Mouse (Mus musculus) bone marrow macrophage, adult 2 months (primary cell): ENCODE results near the gene Cd28.

Experiments used
- CTCF ChIP-seq: IDR thresholded peaks from 2 replicates; pipeline ENCODE4 v1.5.1; 2012; ENCODE audit warnings: low read depth, mild to moderate bottlenecking, low read length, moderate library complexity
- POLR2A ChIP-seq: IDR thresholded peaks from 2 replicates; pipeline ENCODE4 v1.6.1; 2012; ENCODE audit warnings: mild to moderate bottlenecking, low read depth, low read length, borderline replicate concordance

GRCm38 (mm10) chr1:60715651-60716196 lies 876 bp upstream of the Cd28 start:
- no peak for TF ChIP-seq CTCF
- TF ChIP-seq POLR2A: no peak
